Mouse (Mus musculus): Measurements from ENCODE around the gene Map2. TPM values are rescaled to one million over a fixed set of nuclear protein-coding genes. Genes with fewer than 3 reads are reported as not detected.

Map2 gene
- polyA plus RNA-seq (2014; fragmentation: Nextera tagmentation; extraction: Ambion mirVana) = 298 and 382 TPM in 2 replicates

DNA sequence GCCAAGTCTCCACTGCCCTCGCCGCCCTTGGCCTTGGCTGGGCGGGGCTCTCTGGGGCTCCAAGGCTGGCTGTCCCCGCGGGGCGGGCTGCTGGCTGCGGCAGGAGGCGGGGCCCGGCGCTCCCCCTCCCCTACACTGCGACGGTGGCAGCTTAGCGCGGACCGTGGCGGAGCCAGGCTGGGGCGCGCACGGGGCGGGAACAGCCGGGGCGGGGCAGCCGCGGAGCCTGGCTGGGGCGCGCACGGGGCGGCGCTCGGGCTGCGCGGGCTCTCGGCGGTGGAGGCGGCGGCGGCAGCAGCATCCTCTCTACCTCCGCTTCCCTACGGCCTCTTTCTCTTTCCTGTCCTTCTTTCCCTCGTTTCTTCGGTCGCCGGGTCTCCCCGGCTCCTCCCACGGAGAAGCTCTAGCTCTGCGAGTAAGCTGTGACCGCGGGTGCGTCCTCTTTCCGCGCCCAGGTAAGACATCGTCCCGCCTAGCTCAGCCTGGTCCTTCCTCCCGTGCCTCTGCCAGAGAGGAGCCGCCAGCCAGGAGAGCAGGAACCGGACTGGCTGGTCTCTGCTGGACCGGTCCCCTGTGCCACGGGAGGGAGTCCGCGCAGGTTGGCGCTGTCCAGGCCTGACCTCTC lies at the start of gene Map2:
Gene Map2, plus strand, starts transcription at position 233 of the 625 bp plus-strand sequence.
- peak; percentile 90 for DNase-seq (ENCODE audit: low spot score)
- peak within 1 kb of the TSS; percentile 61 for H3K4me3 ChIP-seq (ENCODE audit: low read depth, low read length)
- H3K36me3 ChIP-seq (ENCODE audit: control insufficient read depth, insufficient read depth, low read length) = 0 out of 2 replicates have a peak, but pooled peaks cover 5% of the 10 kb centered on the region
- no peaks in the 10 kb centered on the region for H3K27me3 ChIP-seq (replicated peaks; ENCODE audit: control insufficient read depth, insufficient read depth, low read length)
- WGBS = under 1% methylated on average over 54 of the region's 61 CpGs
- peak within 1 kb of the TSS; percentile 58 for H3K4me2 ChIP-seq (ENCODE audit: low read length)
- peak within 1 kb of the TSS; percentile 86 for H3K27ac ChIP-seq (ENCODE audit: low read depth, low read length)
- H3K9me3 ChIP-seq (replicated peaks; ENCODE audit: control insufficient read depth, low read length) = no peaks in the 10 kb centered on the region
- peaks cover 7% of the 10 kb centered on the region; the same call in 1 of the 2 replicates for H3K4me1 ChIP-seq (ENCODE audit: control insufficient read depth, insufficient read depth, low read length)
- peak; percentile 95 for ATAC-seq
- peak within 1 kb of the TSS; percentile 89 for H3K9ac ChIP-seq (ENCODE audit: low read length)

DNA sequence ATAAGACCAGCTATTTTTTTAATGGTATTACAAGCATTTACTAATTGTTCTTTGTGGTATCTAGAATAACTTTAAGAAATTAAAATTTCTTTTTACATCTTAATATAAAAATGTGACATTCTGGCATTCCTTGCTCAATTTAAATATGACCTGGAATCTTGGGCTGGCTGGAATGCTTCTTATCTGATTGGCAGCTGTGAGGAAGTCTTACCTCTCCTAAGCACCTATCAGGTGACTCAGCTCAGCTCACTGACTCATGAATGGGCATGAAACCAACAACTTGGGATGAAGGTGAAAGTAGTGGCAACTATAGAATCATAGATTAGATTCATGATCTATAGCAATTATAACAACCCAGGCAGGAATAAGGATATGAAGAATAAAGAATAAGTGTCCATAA lies 42.1 kb upstream of the Map2 start:
- Histone ChIP-seq H3K4me2 (ENCODE audit: low read length) (no peak overlapping the region), H3K4me3 (ENCODE audit: low read depth, low read length) (no peak overlapping the region), H3K36me3 (ENCODE audit: control insufficient read depth, insufficient read depth, low read length) (no peaks in the 10 kb centered on the region), H3K4me1 (ENCODE audit: control insufficient read depth, insufficient read depth, low read length) (no peaks in the 10 kb centered on the region), H3K9ac (ENCODE audit: low read length) (no peak overlapping the region), H3K27ac (ENCODE audit: low read depth, low read length) (no peak overlapping the region), H3K27me3 (replicated peaks; ENCODE audit: control insufficient read depth, insufficient read depth, low read length) (no peaks in the 10 kb centered on the region), H3K9me3 (replicated peaks; ENCODE audit: control insufficient read depth, low read length) (no peaks in the 10 kb centered on the region)
- DNase-seq (ENCODE audit: low spot score) (no peak), ATAC-seq (no peak)

DNA sequence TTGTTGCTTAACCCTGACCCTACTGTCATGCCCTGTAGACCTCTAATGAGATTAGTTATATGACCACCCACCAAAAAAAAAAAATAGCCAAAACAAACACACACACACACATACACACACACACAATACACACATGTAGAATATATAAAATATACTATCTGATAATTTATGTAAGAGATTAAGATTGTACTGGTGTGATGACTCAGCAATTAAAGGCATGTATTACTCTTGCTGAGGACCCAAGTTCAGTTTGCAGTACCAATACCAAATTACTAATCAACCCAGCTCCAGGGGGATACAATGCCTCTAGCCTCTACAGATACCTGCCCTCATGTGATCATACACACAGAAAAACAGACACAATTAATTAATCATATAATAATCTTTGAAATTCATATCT lies 39.7 kb upstream of the Map2 start:
- ATAC-seq = no peak
- H3K4me3 ChIP-seq (ENCODE audit: low read depth, low read length) = no peak overlapping the region
- H3K4me2 ChIP-seq (ENCODE audit: low read length) = no peak overlapping the region
- no peak overlapping the region for H3K27ac ChIP-seq (ENCODE audit: low read depth, low read length)
- H3K9me3 ChIP-seq (replicated peaks; ENCODE audit: control insufficient read depth, low read length) = no peaks in the 10 kb centered on the region
- H3K4me1 ChIP-seq (ENCODE audit: control insufficient read depth, insufficient read depth, low read length) = no peaks in the 10 kb centered on the region
- DNase-seq (ENCODE audit: low spot score) = no peak
- H3K27me3 ChIP-seq (replicated peaks; ENCODE audit: control insufficient read depth, insufficient read depth, low read length) = no peaks in the 10 kb centered on the region
- H3K9ac ChIP-seq (ENCODE audit: low read length) = no peak overlapping the region
- H3K36me3 ChIP-seq (ENCODE audit: control insufficient read depth, insufficient read depth, low read length) = no peaks in the 10 kb centered on the region

DNA sequence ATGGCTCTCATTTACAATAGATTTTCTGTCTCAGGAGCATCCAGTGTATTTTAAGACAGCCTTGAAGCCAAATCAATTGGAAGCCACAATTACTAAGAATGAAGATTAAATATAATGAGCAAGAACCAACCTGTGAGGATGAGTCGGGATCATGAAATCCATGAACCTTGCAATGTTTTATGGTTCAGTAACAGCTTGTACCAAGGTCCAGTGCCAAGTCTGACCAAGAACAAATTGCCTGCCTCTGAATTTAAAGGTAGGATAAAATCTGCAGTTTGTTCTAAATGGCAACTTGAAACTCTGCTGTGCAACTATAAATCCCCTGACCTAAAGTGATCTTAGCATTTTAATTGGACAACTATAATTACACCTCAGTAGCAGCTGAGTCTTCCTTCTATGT lies 34.4 kb upstream of the Map2 start:
- ATAC-seq (no peak), DNase-seq (ENCODE audit: low spot score) (no peak)
- Histone ChIP-seq H3K4me3 (ENCODE audit: low read depth, low read length) (no peak overlapping the region), H3K9me3 (replicated peaks; ENCODE audit: control insufficient read depth, low read length) (no peaks in the 10 kb centered on the region), H3K27me3 (replicated peaks; ENCODE audit: control insufficient read depth, insufficient read depth, low read length) (no peaks in the 10 kb centered on the region), H3K9ac (ENCODE audit: low read length) (no peak overlapping the region), H3K4me1 (ENCODE audit: control insufficient read depth, insufficient read depth, low read length) (no peaks in the 10 kb centered on the region), H3K36me3 (ENCODE audit: control insufficient read depth, insufficient read depth, low read length) (no peaks in the 10 kb centered on the region), H3K27ac (ENCODE audit: low read depth, low read length) (no peak overlapping the region), H3K4me2 (ENCODE audit: low read length) (no peak overlapping the region)
- WGBS = 90% methylated on average over 1 of the region's 1 CpGs

DNA sequence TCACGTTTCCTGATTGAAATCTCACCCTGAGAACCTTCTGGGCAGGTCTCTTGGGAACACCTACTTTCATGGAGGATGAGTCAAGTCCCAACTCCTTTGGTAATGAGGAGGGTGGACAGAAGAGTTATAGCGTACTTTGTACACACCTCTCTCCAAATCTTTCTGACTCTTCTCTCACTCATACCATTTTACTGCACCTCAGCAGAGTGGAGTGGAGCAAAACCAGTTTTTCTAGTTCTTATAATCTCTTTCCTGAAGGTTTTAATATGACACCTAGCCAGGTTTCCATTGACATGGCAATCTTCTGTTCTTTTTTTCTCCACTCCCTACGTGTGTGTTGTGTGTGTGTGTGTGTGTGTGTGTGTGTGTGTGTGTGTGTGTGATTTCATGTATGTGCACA lies 29.9 kb upstream of the Map2 start:
- Histone ChIP-seq H3K4me1 (ENCODE audit: control insufficient read depth, insufficient read depth, low read length) (no peaks in the 10 kb centered on the region), H3K4me2 (ENCODE audit: low read length) (no peak overlapping the region), H3K27ac (ENCODE audit: low read depth, low read length) (no peak overlapping the region), H3K9me3 (replicated peaks; ENCODE audit: control insufficient read depth, low read length) (no peaks in the 10 kb centered on the region), H3K36me3 (ENCODE audit: control insufficient read depth, insufficient read depth, low read length) (no peaks in the 10 kb centered on the region), H3K9ac (ENCODE audit: low read length) (no peak overlapping the region), H3K27me3 (replicated peaks; ENCODE audit: control insufficient read depth, insufficient read depth, low read length) (no peaks in the 10 kb centered on the region), H3K4me3 (ENCODE audit: low read depth, low read length) (no peak overlapping the region)
- no peak for DNase-seq (ENCODE audit: low spot score)
- ATAC-seq = no peak
- WGBS = 83% methylated on average over 3 of the region's 3 CpGs

DNA sequence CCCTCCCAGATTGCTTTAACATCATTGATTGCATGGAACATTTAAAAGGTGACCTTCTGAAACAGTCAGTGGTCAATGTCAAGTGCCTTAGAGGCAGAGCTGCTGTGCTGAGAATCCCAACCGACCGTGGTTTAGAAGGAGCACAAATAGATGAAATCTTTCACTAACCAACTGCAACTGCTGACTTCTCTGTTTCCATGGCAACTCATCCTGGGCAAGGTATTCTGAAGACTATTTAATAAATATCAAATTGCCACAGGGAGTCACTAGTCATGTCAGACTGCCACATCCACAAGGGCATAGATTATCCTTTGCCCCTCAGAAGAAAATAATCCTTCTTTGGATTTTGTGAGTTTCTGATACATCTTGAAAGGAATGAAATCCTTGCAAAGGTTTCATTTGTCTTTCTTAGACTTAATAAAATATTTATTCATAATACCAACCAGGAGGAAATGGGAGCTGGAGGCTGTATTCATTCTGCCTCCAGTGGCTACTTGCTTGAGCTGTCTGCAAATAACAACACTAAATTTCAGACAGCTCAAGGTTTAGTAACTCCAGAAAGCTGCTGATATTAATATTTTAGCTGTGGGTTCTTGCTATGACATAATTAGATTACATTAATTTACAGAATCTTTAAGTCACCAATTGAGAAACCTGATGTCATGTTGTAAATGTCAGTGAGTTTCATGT lies 26.1 kb upstream of the Map2 start:
- Histone ChIP-seq H3K4me3 (ENCODE audit: low read depth, low read length) (no peak overlapping the region), H3K4me2 (ENCODE audit: low read length) (no peak overlapping the region), H3K27me3 (replicated peaks; ENCODE audit: control insufficient read depth, insufficient read depth, low read length) (no peaks in the 10 kb centered on the region), H3K27ac (ENCODE audit: low read depth, low read length) (no peak overlapping the region), H3K9me3 (replicated peaks; ENCODE audit: control insufficient read depth, low read length) (no peaks in the 10 kb centered on the region), H3K36me3 (ENCODE audit: control insufficient read depth, insufficient read depth, low read length) (no peaks in the 10 kb centered on the region), H3K4me1 (ENCODE audit: control insufficient read depth, insufficient read depth, low read length) (no peaks in the 10 kb centered on the region), H3K9ac (ENCODE audit: low read length) (no peak overlapping the region)
- peak; percentile 61 for DNase-seq (ENCODE audit: low spot score)
- ATAC-seq = peak; percentile 34; the same call in 1 of the 2 replicates
- 63% methylated on average over 2 of the region's 2 CpGs for WGBS

DNA sequence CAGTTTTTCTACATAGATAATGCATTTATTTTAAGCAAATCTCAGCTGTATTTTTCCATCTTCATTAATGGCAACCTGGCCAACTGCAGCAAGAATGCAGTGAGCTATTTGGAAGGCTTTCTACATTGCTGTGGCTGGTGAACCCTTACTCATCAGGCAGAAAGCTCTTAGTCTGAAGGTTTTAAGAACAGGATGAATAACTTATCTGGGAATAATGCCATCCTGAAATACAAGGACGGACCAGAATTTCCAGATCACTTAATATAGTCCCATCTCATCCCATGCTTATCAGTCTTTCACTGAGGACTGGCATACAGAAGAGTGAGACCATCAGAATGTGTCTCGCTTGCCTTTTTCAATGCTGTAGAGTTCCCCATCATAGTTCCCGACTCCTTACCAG lies 24.3 kb upstream of the Map2 start:
- Histone ChIP-seq H3K36me3 (ENCODE audit: control insufficient read depth, insufficient read depth, low read length) (no peaks in the 10 kb centered on the region), H3K9ac (ENCODE audit: low read length) (no peak overlapping the region), H3K27me3 (replicated peaks; ENCODE audit: control insufficient read depth, insufficient read depth, low read length) (no peaks in the 10 kb centered on the region), H3K4me1 (ENCODE audit: control insufficient read depth, insufficient read depth, low read length) (no peaks in the 10 kb centered on the region), H3K27ac (ENCODE audit: low read depth, low read length) (no peak overlapping the region), H3K9me3 (replicated peaks; ENCODE audit: control insufficient read depth, low read length) (no peaks in the 10 kb centered on the region), H3K4me3 (ENCODE audit: low read depth, low read length) (no peak overlapping the region), H3K4me2 (ENCODE audit: low read length) (no peak overlapping the region)
- DNase-seq (ENCODE audit: low spot score) = no peak
- no peak for ATAC-seq
- 86% methylated on average over 3 of the region's 3 CpGs for WGBS

DNA sequence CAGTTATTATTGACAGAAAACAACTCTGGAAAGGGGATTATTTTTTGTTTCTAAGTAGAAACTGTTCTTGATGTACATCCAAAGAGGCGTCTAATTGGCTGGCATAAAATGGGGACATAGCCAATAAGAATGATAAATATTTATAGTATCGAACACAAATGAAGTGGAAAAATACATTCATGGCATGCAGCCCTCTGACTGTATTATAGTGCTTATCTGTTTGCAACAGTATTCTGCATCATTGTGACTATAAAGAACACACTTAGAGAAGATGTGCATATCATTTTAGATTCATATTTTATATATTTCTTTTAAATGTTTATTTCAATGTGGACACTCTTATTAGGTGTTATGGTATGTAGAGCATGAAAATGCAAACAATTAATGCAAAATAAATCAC lies 17.9 kb upstream of the Map2 start:
- H3K4me2 ChIP-seq (ENCODE audit: low read length) = no peak overlapping the region
- 70% methylated on average over 2 of the region's 2 CpGs for WGBS
- ATAC-seq = no peak
- DNase-seq (ENCODE audit: low spot score) = no peak
- H3K36me3 ChIP-seq (ENCODE audit: control insufficient read depth, insufficient read depth, low read length) = no peaks in the 10 kb centered on the region
- no peak overlapping the region for H3K9ac ChIP-seq (ENCODE audit: low read length)
- no peaks in the 10 kb centered on the region for H3K9me3 ChIP-seq (replicated peaks; ENCODE audit: control insufficient read depth, low read length)
- no peak overlapping the region for H3K4me3 ChIP-seq (ENCODE audit: low read depth, low read length)
- H3K27ac ChIP-seq (ENCODE audit: low read depth, low read length) = no peak overlapping the region
- no peaks in the 10 kb centered on the region for H3K4me1 ChIP-seq (ENCODE audit: control insufficient read depth, insufficient read depth, low read length)
- H3K27me3 ChIP-seq (replicated peaks; ENCODE audit: control insufficient read depth, insufficient read depth, low read length) = no peaks in the 10 kb centered on the region

DNA sequence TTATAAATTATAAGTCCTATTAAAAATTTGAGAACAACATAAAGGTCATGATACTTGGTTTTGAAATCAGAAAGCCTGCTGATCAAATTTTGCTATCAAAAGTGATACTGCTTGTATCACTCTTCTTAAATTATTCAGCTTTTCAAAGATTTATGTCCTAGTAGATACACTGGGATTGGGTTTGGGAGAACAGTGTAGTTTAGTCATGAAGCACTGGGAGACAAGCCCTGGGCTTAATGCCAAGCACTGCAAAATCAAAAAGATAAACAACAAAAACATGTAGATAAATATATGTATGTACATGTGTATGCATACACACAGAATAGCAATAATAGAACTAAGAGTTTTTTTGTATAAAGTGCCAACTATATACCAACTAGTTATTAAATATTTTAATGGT lies 17.5 kb upstream of the Map2 start:
- no peaks in the 10 kb centered on the region for H3K36me3 ChIP-seq (ENCODE audit: control insufficient read depth, insufficient read depth, low read length)
- H3K4me3 ChIP-seq (ENCODE audit: low read depth, low read length) = no peak overlapping the region
- ATAC-seq (no peak), DNase-seq (ENCODE audit: low spot score) (no peak)
- H3K27ac ChIP-seq (ENCODE audit: low read depth, low read length) = no peak overlapping the region
- no peaks in the 10 kb centered on the region for H3K4me1 ChIP-seq (ENCODE audit: control insufficient read depth, insufficient read depth, low read length)
- H3K9me3 ChIP-seq (replicated peaks; ENCODE audit: control insufficient read depth, low read length) = no peaks in the 10 kb centered on the region
- no peak overlapping the region for H3K4me2 ChIP-seq (ENCODE audit: low read length)
- H3K9ac ChIP-seq (ENCODE audit: low read length) = no peak overlapping the region
- no peaks in the 10 kb centered on the region for H3K27me3 ChIP-seq (replicated peaks; ENCODE audit: control insufficient read depth, insufficient read depth, low read length)

All from forebrain, embryonic 14.5 days (tissue).